Mouse (Mus musculus): ENCODE measurements around the gene Xylt2. TPM values are rescaled to one million over a fixed set of nuclear protein-coding genes. Genes with fewer than 3 reads are reported as not detected.

Xylt2 gene
- polyA plus RNA-seq, 1 experiment from 2014 or later: 9.0 TPM

GRCm38 (mm10) chr11:94687178-94687577, 9.9 kb upstream of the Xylt2 start:
- 60% methylated on average over 6 of the region's 6 CpGs for WGBS (ENCODE audit: insufficient replicate concordance)
- Histone ChIP-seq H3K9me3 (replicated peaks; ENCODE audit: control insufficient read depth, low read length) (no peaks in the 10 kb centered on the region), H3K9ac (ENCODE audit: low read depth, low read length) (no peak overlapping the region), H3K4me2 (no peak overlapping the region), H3K36me3 (ENCODE audit: control insufficient read depth, insufficient read depth, low read length) (no peaks in the 10 kb centered on the region), H3K4me3 (ENCODE audit: low read depth, low read length) (no peak overlapping the region), H3K27ac (ENCODE audit: low read depth, low read length) (no peak overlapping the region), H3K4me1 (ENCODE audit: control insufficient read depth, insufficient read depth, low read length) (no peaks in the 10 kb centered on the region), H3K27me3 (ENCODE audit: control insufficient read depth, insufficient read depth, low read length) (no peaks in the 10 kb centered on the region)
- ATAC-seq (replicated peaks; ENCODE audit: insufficient number of reproducible peaks, low FRiP score, low TSS enrichment): no peak

- WGBS (ENCODE audit: insufficient replicate concordance): 73% methylated on average over 7 of the region's 7 CpGs
- H3K9me3 ChIP-seq (replicated peaks; ENCODE audit: control insufficient read depth, low read length): no peaks in the 10 kb centered on the region
- ATAC-seq (replicated peaks; ENCODE audit: insufficient number of reproducible peaks, low FRiP score, low TSS enrichment): no peak
Measured at GRCm38 (mm10) chr11:94682427-94682826, 5.1 kb upstream of the Xylt2 start.

GRCm38 (mm10) chr11:94681640-94682039, 4.3 kb upstream of the Xylt2 start:
- 66% methylated on average over 4 of the region's 4 CpGs for WGBS (ENCODE audit: insufficient replicate concordance)
- Histone ChIP-seq H3K4me1 (ENCODE audit: control insufficient read depth, insufficient read depth, low read length) (peaks cover 4% of the 10 kb centered on the region), H3K9ac (ENCODE audit: low read depth, low read length) (no peak overlapping the region), H3K4me2 (no peak overlapping the region), H3K27me3 (ENCODE audit: control insufficient read depth, insufficient read depth, low read length) (no peaks in the 10 kb centered on the region), H3K36me3 (ENCODE audit: control insufficient read depth, insufficient read depth, low read length) (no peaks in the 10 kb centered on the region), H3K9me3 (replicated peaks; ENCODE audit: control insufficient read depth, low read length) (no peaks in the 10 kb centered on the region), H3K27ac (ENCODE audit: low read depth, low read length) (no peak overlapping the region), H3K4me3 (ENCODE audit: low read depth, low read length) (no peak overlapping the region)
- no peak for ATAC-seq (replicated peaks; ENCODE audit: insufficient number of reproducible peaks, low FRiP score, low TSS enrichment)

More at GRCm38 (mm10) chr11:94682427-94682826, 5.1 kb upstream of the Xylt2 start:
- Histone ChIP-seq H3K4me1 (ENCODE audit: control insufficient read depth, insufficient read depth, low read length) (0 out of 2 replicates have a peak, but pooled peaks cover 3% of the 10 kb centered on the region), H3K9ac (ENCODE audit: low read depth, low read length) (no peak overlapping the region), H3K4me3 (ENCODE audit: low read depth, low read length) (no peak overlapping the region), H3K36me3 (ENCODE audit: control insufficient read depth, insufficient read depth, low read length) (no peaks in the 10 kb centered on the region), H3K27me3 (ENCODE audit: control insufficient read depth, insufficient read depth, low read length) (no peaks in the 10 kb centered on the region), H3K27ac (ENCODE audit: low read depth, low read length) (no peak overlapping the region), H3K4me2 (no peak overlapping the region)

GRCm38 (mm10) chr11:94680639-94681038, 3.3 kb upstream of the Xylt2 start:
- H3K36me3 ChIP-seq (ENCODE audit: control insufficient read depth, insufficient read depth, low read length): no peaks in the 10 kb centered on the region
- H3K4me2 ChIP-seq: no peak overlapping the region
- peaks cover 14% of the 10 kb centered on the region for H3K4me1 ChIP-seq (ENCODE audit: control insufficient read depth, insufficient read depth, low read length)
- H3K27ac ChIP-seq (ENCODE audit: low read depth, low read length): no peak overlapping the region
- no peaks in the 10 kb centered on the region for H3K9me3 ChIP-seq (replicated peaks; ENCODE audit: control insufficient read depth, low read length)
- no peak overlapping the region for H3K4me3 ChIP-seq (ENCODE audit: low read depth, low read length)
- no peak overlapping the region for H3K9ac ChIP-seq (ENCODE audit: low read depth, low read length)
- H3K27me3 ChIP-seq (ENCODE audit: control insufficient read depth, insufficient read depth, low read length): no peaks in the 10 kb centered on the region
- ATAC-seq (replicated peaks; ENCODE audit: insufficient number of reproducible peaks, low FRiP score, low TSS enrichment): no peak

- Histone ChIP-seq H3K9me3 (replicated peaks; ENCODE audit: control insufficient read depth, low read length) (no peaks in the 10 kb centered on the region), H3K4me3 (ENCODE audit: low read depth, low read length) (peak overlapping the region; percentile 98), H3K36me3 (ENCODE audit: control insufficient read depth, insufficient read depth, low read length) (no peaks in the 10 kb centered on the region), H3K9ac (ENCODE audit: low read depth, low read length) (peak overlapping the region; percentile 96), H3K27me3 (ENCODE audit: control insufficient read depth, insufficient read depth, low read length) (no peaks in the 10 kb centered on the region), H3K4me1 (ENCODE audit: control insufficient read depth, insufficient read depth, low read length) (peaks cover 25% of the 10 kb centered on the region), H3K4me2 (peak overlapping the region; percentile 88), H3K27ac (ENCODE audit: low read depth, low read length) (no peak overlapping the region)
- ATAC-seq (replicated peaks; ENCODE audit: insufficient number of reproducible peaks, low FRiP score, low TSS enrichment): no peak
- WGBS (ENCODE audit: insufficient replicate concordance): 34% methylated on average over 15 of the region's 15 CpGs
Measured at GRCm38 (mm10) chr11:94677607-94678145, 361 bp upstream of the Xylt2 start.

- peaks cover 25% of the 10 kb centered on the region for H3K4me1 ChIP-seq (ENCODE audit: control insufficient read depth, insufficient read depth, low read length)
- H3K9me3 ChIP-seq (replicated peaks; ENCODE audit: control insufficient read depth, low read length): no peaks in the 10 kb centered on the region
- H3K9ac ChIP-seq (ENCODE audit: low read depth, low read length): peak overlapping the region; percentile 96
- 46% methylated on average over 4 of the region's 4 CpGs for WGBS (ENCODE audit: insufficient replicate concordance)
- H3K27me3 ChIP-seq (ENCODE audit: control insufficient read depth, insufficient read depth, low read length): no peaks in the 10 kb centered on the region
- no peak for ATAC-seq (replicated peaks; ENCODE audit: insufficient number of reproducible peaks, low FRiP score, low TSS enrichment)
- H3K4me2 ChIP-seq: peak overlapping the region; percentile 88
- peak overlapping the region; percentile 98 for H3K4me3 ChIP-seq (ENCODE audit: low read depth, low read length)
- no peak overlapping the region for H3K27ac ChIP-seq (ENCODE audit: low read depth, low read length)
- no peaks in the 10 kb centered on the region for H3K36me3 ChIP-seq (ENCODE audit: control insufficient read depth, insufficient read depth, low read length)
Measured at GRCm38 (mm10) chr11:94676308-94676707, 1.0 kb downstream of the Xylt2 start.

GRCm38 (mm10) chr11:94675446-94675845, 1.9 kb downstream of the Xylt2 start:
- WGBS (ENCODE audit: insufficient replicate concordance): 79% methylated on average over 5 of the region's 5 CpGs
- peaks cover 25% of the 10 kb centered on the region for H3K4me1 ChIP-seq (ENCODE audit: control insufficient read depth, insufficient read depth, low read length)
- no peak overlapping the region for H3K27ac ChIP-seq (ENCODE audit: low read depth, low read length)
- no peak for ATAC-seq (replicated peaks; ENCODE audit: insufficient number of reproducible peaks, low FRiP score, low TSS enrichment)
- H3K9ac ChIP-seq (ENCODE audit: low read depth, low read length): 0 out of 2 replicates have a peak overlapping the region, but pooled peaks have one; percentile 22
- H3K36me3 ChIP-seq (ENCODE audit: control insufficient read depth, insufficient read depth, low read length): no peaks in the 10 kb centered on the region
- no peaks in the 10 kb centered on the region for H3K27me3 ChIP-seq (ENCODE audit: control insufficient read depth, insufficient read depth, low read length)
- H3K4me3 ChIP-seq (ENCODE audit: low read depth, low read length): no peak overlapping the region
- no peaks in the 10 kb centered on the region for H3K9me3 ChIP-seq (replicated peaks; ENCODE audit: control insufficient read depth, low read length)
- peak overlapping the region; percentile 88; the same call in 1 of the 2 replicates for H3K4me2 ChIP-seq

GRCm38 (mm10) chr11:94674984-94675383, 2.3 kb downstream of the Xylt2 start:
- Histone ChIP-seq H3K4me2 (no peak overlapping the region), H3K4me1 (ENCODE audit: control insufficient read depth, insufficient read depth, low read length) (peaks cover 25% of the 10 kb centered on the region), H3K9ac (ENCODE audit: low read depth, low read length) (0 out of 2 replicates have a peak overlapping the region, but pooled peaks have one; percentile 22), H3K27ac (ENCODE audit: low read depth, low read length) (no peak overlapping the region), H3K4me3 (ENCODE audit: low read depth, low read length) (no peak overlapping the region), H3K36me3 (ENCODE audit: control insufficient read depth, insufficient read depth, low read length) (peaks cover 2% of the 10 kb centered on the region; the same call in 1 of the 2 replicates), H3K9me3 (replicated peaks; ENCODE audit: control insufficient read depth, low read length) (no peaks in the 10 kb centered on the region), H3K27me3 (ENCODE audit: control insufficient read depth, insufficient read depth, low read length) (no peaks in the 10 kb centered on the region)
- 81% methylated on average over 5 of the region's 5 CpGs for WGBS (ENCODE audit: insufficient replicate concordance)
- ATAC-seq (replicated peaks; ENCODE audit: insufficient number of reproducible peaks, low FRiP score, low TSS enrichment): no peak

- Histone ChIP-seq H3K4me3 (ENCODE audit: low read depth, low read length) (no peak overlapping the region), H3K27ac (ENCODE audit: low read depth, low read length) (no peak overlapping the region), H3K36me3 (ENCODE audit: control insufficient read depth, insufficient read depth, low read length) (peaks cover 49% of the 10 kb centered on the region), H3K9me3 (replicated peaks; ENCODE audit: control insufficient read depth, low read length) (no peaks in the 10 kb centered on the region), H3K9ac (ENCODE audit: low read depth, low read length) (no peak overlapping the region), H3K4me1 (ENCODE audit: control insufficient read depth, insufficient read depth, low read length) (no peaks in the 10 kb centered on the region), H3K4me2 (no peak overlapping the region), H3K27me3 (ENCODE audit: control insufficient read depth, insufficient read depth, low read length) (no peaks in the 10 kb centered on the region)
- ATAC-seq (replicated peaks; ENCODE audit: insufficient number of reproducible peaks, low FRiP score, low TSS enrichment): no peak
- 88% methylated on average over 6 of the region's 6 CpGs for WGBS (ENCODE audit: insufficient replicate concordance)
Measured at GRCm38 (mm10) chr11:94665281-94665680, 12.0 kb downstream of the Xylt2 start.

All from heart, embryonic 11.5 days (tissue).